Mouse (Mus musculus) bone marrow, adult 2 months (tissue): Measurements from ENCODE around the gene Gm11444. TPM values are rescaled to one million over a fixed set of nuclear protein-coding genes. Genes with fewer than 3 reads are reported as not detected.

Experiments
- H3K27ac ChIP-seq: fragments of 200-500 bp; 2 replicates; pipeline ENCODE4 v1.5.1; 2012; ENCODE audit warnings: low read depth, mild to moderate bottlenecking, control low read depth, inconsistent platforms, low read length; ENCODE audit not compliant: control insufficient read depth, poor library complexity, insufficient read depth
- H3K4me1 ChIP-seq: fragments of 200-500 bp; 2 replicates; pipeline ENCODE4 v1.6.1; 2011; ENCODE audit warnings: low read length; ENCODE audit not compliant: control insufficient read depth, insufficient read depth
- H3K4me3 ChIP-seq: fragments of 200-500 bp; replicated peaks from 2 replicates; pipeline ENCODE3; 2011; ENCODE audit warnings: mild to moderate bottlenecking, low read depth, low read length, control low read depth; ENCODE audit not compliant: control insufficient read depth
- CTCF ChIP-seq: fragments of 200-500 bp; IDR thresholded peaks from 2 replicates; pipeline ENCODE4 v1.5.1; 2011; ENCODE audit warnings: low read length, control low read depth; ENCODE audit not compliant: control insufficient read depth, insufficient read depth
- POLR2A ChIP-seq: fragments of 200-500 bp; IDR thresholded peaks from 2 replicates; pipeline ENCODE4 v1.6.1; 2011; ENCODE audit warnings: low read depth, mild to moderate bottlenecking, control low read depth, low read length, borderline replicate concordance; ENCODE audit not compliant: control insufficient read depth
- WGBS: fragments of 180-500 bp; shearing (Covaris S2); methylation state at CpG from one replicate; pipeline ENCODE4 v1.1.7; 2018; 5-methylcytosine and 5-hydroxymethylcytosine counted together
- polyA plus RNA-seq: library from polyadenylated mRNA; stranded (reverse); fragments of >200 nt; gene quantifications from 2 replicates; pipeline ENCODE4 v1.2.4, GENCODE M21; 2011; ENCODE audit warnings: low replicate concordance; ENCODE audit not compliant: missing spikeins, insufficient read depth, insufficient read length

The Gm11444 gene
- polyA plus RNA-seq, 1 experiment: not detected

- TF ChIP-seq POLR2A (no peak), CTCF (no peak)
- WGBS: 11% methylated on average over 9 of the region's 9 CpGs
- Histone ChIP-seq H3K27ac (no peak overlapping the region), H3K4me3 (no peak overlapping the region), H3K4me1 (no peaks in the 10 kb centered on the region; the same call in 1 of the 2 replicates)
Observed at GRCm38 (mm10) chr11:85835001-85835752, 15.0 kb downstream of the Gm11444 start.

- TF ChIP-seq POLR2A: no peak
- no peak for TF ChIP-seq CTCF
- H3K4me3 ChIP-seq: no peak overlapping the region
- WGBS: 7% methylated on average over 17 of the region's 17 CpGs
- H3K4me1 ChIP-seq: no peaks in the 10 kb centered on the region; the same call in 1 of the 2 replicates
- no peak overlapping the region; the same call in 1 of the 2 replicates for H3K27ac ChIP-seq
Observed at GRCm38 (mm10) chr11:85834386-85834931, 15.7 kb downstream of the Gm11444 start.

DNA sequence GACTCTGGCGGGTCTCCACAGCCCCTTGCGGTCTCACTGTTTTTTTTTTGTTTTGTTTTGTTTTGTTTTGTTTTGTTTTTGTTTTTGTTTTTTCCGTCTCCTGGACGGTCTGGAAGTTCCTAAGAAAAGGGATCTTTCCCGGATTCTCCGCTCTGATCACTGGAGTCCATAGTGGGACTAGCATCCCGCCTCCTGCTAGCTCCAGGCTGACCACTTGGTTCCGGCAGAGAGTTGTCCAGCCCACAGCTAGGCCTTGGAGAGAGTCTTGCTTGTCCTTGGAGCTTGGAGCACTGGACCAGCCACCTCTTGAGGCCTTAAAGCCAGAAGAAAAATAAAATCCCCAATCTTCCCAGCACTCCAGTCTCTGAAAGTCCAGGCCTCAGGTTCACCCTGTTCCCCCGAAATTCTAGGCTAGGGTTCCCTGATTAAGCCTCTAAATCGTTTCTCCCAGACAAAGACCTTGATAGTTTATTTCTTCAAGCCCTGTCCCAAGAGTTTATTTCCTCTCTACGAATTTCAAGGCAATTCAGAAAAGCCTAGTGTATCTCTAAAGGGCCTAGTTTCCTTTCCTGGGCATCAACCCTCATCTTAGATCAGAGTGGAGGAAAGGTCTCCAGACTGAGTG is 16.3 kb downstream of the Gm11444 start:
- Histone ChIP-seq H3K4me3 (no peak overlapping the region), H3K4me1 (no peaks in the 10 kb centered on the region; the same call in 1 of the 2 replicates), H3K27ac (no peak overlapping the region)
- 10% methylated on average over 11 of the region's 11 CpGs for WGBS
- no peak for TF ChIP-seq CTCF
- no peak for TF ChIP-seq POLR2A

GRCm38 (mm10) chr11:85833081-85833521 is 17.0 kb downstream of the Gm11444 start:
- TF ChIP-seq CTCF: no peak
- no peak for TF ChIP-seq POLR2A
- Histone ChIP-seq H3K27ac (no peak overlapping the region), H3K4me3 (no peak overlapping the region), H3K4me1 (no peaks in the 10 kb centered on the region; the same call in 1 of the 2 replicates)
- under 1% methylated on average over 53 of the region's 54 CpGs for WGBS

DNA sequence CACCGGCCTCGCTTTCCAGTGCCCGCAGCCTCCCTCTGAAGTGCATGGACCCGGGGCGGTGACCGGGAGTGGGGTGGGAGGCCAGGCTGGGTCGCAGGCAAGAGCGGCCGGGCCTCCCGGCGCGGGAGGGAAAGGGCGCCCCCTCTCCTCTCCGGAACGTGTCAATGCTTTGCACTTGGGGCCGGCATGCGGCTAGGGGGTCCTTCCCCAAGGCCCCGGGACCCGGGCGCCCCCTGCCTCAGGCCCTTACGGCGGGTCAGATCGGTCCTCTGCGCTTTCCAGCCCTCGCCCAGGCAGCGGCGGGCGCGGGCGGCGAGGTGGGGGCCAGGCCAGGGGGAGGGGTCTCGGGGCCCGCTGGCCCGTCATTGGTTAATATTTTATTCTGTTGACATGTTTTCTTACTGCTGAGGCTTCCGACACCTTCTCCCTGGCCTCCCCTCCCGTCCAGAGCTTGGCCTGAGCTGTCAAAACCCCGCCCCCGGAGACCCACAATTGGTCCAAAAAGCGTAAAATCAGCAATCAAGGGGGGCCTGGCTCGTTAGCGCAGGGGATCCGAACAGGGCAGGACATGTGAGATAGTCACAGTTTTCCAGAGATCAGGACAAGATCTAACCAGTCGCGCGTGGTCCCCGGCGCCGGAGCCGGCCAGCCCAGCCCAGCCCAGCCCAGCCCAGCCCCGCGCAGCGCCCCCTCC is 17.8 kb downstream of the Gm11444 start, which contains the start of gene Tbx2:
Gene Tbx2, plus strand, starts transcription at position 321 of the 694 bp plus-strand sequence.
- no peak for TF ChIP-seq POLR2A
- TF ChIP-seq CTCF: no peak
- H3K27ac ChIP-seq: no peak within 1 kb of the TSS
- no peak within 1 kb of the TSS for H3K4me3 ChIP-seq
- no peaks in the 10 kb centered on the region; the same call in 1 of the 2 replicates for H3K4me1 ChIP-seq
- 2% methylated on average over 52 of the region's 52 CpGs for WGBS

GRCm38 (mm10) chr11:85831656-85832230 is 18.4 kb downstream of the Gm11444 start:
- Histone ChIP-seq H3K4me1 (no peaks in the 10 kb centered on the region), H3K4me3 (no peak overlapping the region), H3K27ac (no peak overlapping the region)
- WGBS: 4% methylated on average over 33 of the region's 33 CpGs
- no peak for TF ChIP-seq POLR2A
- no peak for TF ChIP-seq CTCF

- no peaks in the 10 kb centered on the region for H3K4me1 ChIP-seq
- H3K27ac ChIP-seq: no peak overlapping the region
- WGBS: 7% methylated on average over 17 of the region's 17 CpGs
- TF ChIP-seq CTCF (no peak), POLR2A (no peak)
- no peak overlapping the region for H3K4me3 ChIP-seq
Observed at GRCm38 (mm10) chr11:85830901-85831341, 19.2 kb downstream of the Gm11444 start.
